Mouse (Mus musculus) liver, embryonic 15.5 days (tissue): ENCODE measurements around the gene Nrp1. TPM values are rescaled to one million over a fixed set of nuclear protein-coding genes. Genes with fewer than 3 reads are reported as not detected.

Experiments used
- ATAC-seq: fragments of 200-750 bp; cut with Nextera tagmentation; 2 replicates; pipeline ENCODE4 v1.8.0; 2017; ENCODE audit warnings: moderate number of reproducible peaks, mild to moderate bottlenecking, moderate library complexity; ENCODE audit not compliant: insufficient read depth
- H3K27ac ChIP-seq: fragments of 300-500 bp; sonication (generic); replicated peaks from 2 replicates; pipeline ENCODE4 v1.5.1; 2015; ENCODE audit warnings: mild to moderate bottlenecking, inconsistent platforms
- H3K27me3 ChIP-seq: fragments of 300-500 bp; sonication (generic); 2 replicates; pipeline ENCODE4 v1.6.1; 2015; ENCODE audit warnings: mild to moderate bottlenecking, inconsistent platforms
- H3K36me3 ChIP-seq: fragments of 300-500 bp; sonication (generic); replicated peaks from 2 replicates; pipeline ENCODE4 v1.6.1; 2015; ENCODE audit warnings: moderate library complexity, mild to moderate bottlenecking, inconsistent platforms
- H3K4me1 ChIP-seq: fragments of 300-500 bp; sonication (generic); replicated peaks from 2 replicates; pipeline ENCODE4 v1.6.1; 2015; ENCODE audit warnings: inconsistent platforms
- H3K4me2 ChIP-seq: fragments of 300-500 bp; sonication (generic); 2 replicates; pipeline ENCODE4 v1.6.1; 2015; ENCODE audit warnings: moderate library complexity, mild to moderate bottlenecking, inconsistent platforms
- H3K4me3 ChIP-seq: fragments of 300-500 bp; sonication (generic); replicated peaks from 2 replicates; pipeline ENCODE4 v1.5.1; 2015; ENCODE audit warnings: mild to moderate bottlenecking, inconsistent platforms
- H3K9ac ChIP-seq: fragments of 300-500 bp; sonication (generic); 2 replicates; pipeline ENCODE4 v1.6.1; 2015; ENCODE audit warnings: moderate library complexity, mild to moderate bottlenecking, inconsistent platforms
- H3K9me3 ChIP-seq: fragments of 300-500 bp; sonication (generic); replicated peaks from 2 replicates; pipeline ENCODE4 v1.6.1; 2016; ENCODE audit warnings: inconsistent platforms
- WGBS: fragments of 180-500 bp; shearing (Covaris S2); methylation state at CpG from one replicate; pipeline ENCODE4 v1.1.7; 2015; ENCODE audit warnings: mixed read lengths; ENCODE audit not compliant: insufficient replicate concordance; 5-methylcytosine and 5-hydroxymethylcytosine counted together
- polyA plus RNA-seq: library from polyadenylated mRNA; unstranded; fragments of >200 nt; fragmentation: Nextera tagmentation; extraction: Ambion mirVana; gene quantifications from 2 replicates; pipeline ENCODE4 v1.2.1, GENCODE M21; 2015

Gene Nrp1
- polyA plus RNA-seq, 1 experiment from 2014 or later: 11.2 TPM

- WGBS: 58% methylated on average over 6 of the region's 6 CpGs
- H3K27me3 ChIP-seq: no peaks in the 10 kb centered on the region
These were observed 12.6 kb downstream of the Nrp1 start for GRCm38 (mm10) chr8:128371026-128371425.

GRCm38 (mm10) chr8:128371789-128372188 lies 13.4 kb downstream of the Nrp1 start:
- Histone ChIP-seq H3K4me2 (no peak overlapping the region), H3K36me3 (no peaks in the 10 kb centered on the region), H3K27ac (no peak overlapping the region), H3K9ac (no peak overlapping the region), H3K9me3 (no peaks in the 10 kb centered on the region), H3K4me3 (no peak overlapping the region), H3K27me3 (no peaks in the 10 kb centered on the region), H3K4me1 (no peaks in the 10 kb centered on the region)
- 56% methylated on average over 3 of the region's 3 CpGs for WGBS
- no peak for ATAC-seq

More at GRCm38 (mm10) chr8:128371026-128371425, 12.6 kb downstream of the Nrp1 start:
- Histone ChIP-seq H3K9ac (no peak overlapping the region), H3K4me3 (no peak overlapping the region), H3K36me3 (no peaks in the 10 kb centered on the region), H3K4me1 (no peaks in the 10 kb centered on the region), H3K4me2 (no peak overlapping the region), H3K9me3 (no peaks in the 10 kb centered on the region), H3K27ac (no peak overlapping the region)
- ATAC-seq: no peak

DNA sequence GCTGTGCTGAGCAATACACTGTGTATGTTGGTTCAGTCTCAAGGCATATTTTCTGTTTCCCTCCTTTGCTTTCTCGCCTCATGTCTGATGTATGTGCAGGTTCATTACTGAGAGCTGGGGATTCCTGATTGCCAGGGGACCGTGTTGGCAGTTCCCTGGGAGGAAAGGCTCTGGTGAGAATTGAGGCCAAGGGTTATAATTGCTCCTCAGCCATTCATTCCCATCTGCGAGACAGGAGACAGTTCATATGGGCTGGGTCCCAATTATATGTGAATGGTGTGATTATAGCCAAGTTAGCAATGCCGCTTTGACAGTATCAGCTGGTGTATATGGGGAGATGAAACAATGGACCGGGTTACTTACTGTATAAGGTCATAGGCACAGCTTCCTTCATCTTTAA lies 14.3 kb downstream of the Nrp1 start:
- Histone ChIP-seq H3K4me3 (no peak overlapping the region), H3K9ac (no peak overlapping the region), H3K36me3 (no peaks in the 10 kb centered on the region), H3K9me3 (no peaks in the 10 kb centered on the region), H3K27ac (no peak overlapping the region), H3K4me1 (no peaks in the 10 kb centered on the region), H3K27me3 (no peaks in the 10 kb centered on the region), H3K4me2 (no peak overlapping the region)
- 66% methylated on average over 5 of the region's 5 CpGs for WGBS
- no peak for ATAC-seq

DNA sequence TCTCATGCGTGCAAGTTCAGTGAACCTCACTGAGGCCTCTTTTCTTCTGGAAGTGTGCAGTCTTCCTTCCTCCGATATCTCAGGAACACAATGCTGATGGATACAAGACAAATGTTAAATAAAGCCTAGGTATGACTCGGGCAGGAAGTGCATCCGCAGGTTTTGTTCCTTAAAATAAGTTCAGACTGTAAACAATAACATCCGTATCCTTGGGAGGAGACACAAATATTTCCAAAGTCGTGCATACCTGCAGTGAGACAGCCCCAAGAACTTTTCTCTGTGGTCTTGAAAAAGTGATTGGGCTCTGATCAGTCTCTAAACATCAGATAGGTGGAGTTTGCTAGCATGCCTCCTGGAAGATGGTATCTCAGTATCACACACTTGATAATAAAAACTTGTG lies 15.0 kb downstream of the Nrp1 start:
- Histone ChIP-seq H3K27me3 (no peaks in the 10 kb centered on the region), H3K4me1 (no peaks in the 10 kb centered on the region), H3K4me3 (no peak overlapping the region), H3K36me3 (no peaks in the 10 kb centered on the region), H3K4me2 (no peak overlapping the region), H3K9ac (no peak overlapping the region), H3K27ac (no peak overlapping the region), H3K9me3 (no peaks in the 10 kb centered on the region)
- ATAC-seq: no peak
- WGBS: 61% methylated on average over 6 of the region's 6 CpGs

DNA sequence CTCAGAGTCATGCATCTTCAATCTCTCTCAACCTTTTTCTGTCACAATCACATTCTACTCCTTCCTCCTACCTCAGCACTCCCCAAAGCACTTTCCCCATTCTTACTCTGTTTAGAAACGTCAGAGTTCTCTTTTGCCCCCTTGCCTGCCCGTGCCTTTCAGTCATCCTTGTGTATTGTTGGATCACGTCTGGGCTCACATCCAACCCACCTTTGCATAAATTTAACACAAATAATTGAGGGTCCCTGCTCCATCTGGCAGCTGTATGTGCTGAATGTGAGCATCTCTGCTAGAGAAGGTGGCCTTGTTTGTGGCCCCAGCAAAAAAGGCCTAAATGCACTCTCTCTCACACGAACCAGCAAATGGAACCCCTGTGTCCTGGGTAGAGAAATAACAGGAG lies 16.9 kb downstream of the Nrp1 start:
- no peak overlapping the region for H3K27ac ChIP-seq
- ATAC-seq: no peak
- no peak overlapping the region for H3K9ac ChIP-seq
- H3K4me3 ChIP-seq: no peak overlapping the region
- 40% methylated on average over 4 of the region's 4 CpGs for WGBS
- no peaks in the 10 kb centered on the region for H3K9me3 ChIP-seq
- no peaks in the 10 kb centered on the region for H3K36me3 ChIP-seq
- no peaks in the 10 kb centered on the region for H3K4me1 ChIP-seq
- H3K4me2 ChIP-seq: no peak overlapping the region
- no peaks in the 10 kb centered on the region for H3K27me3 ChIP-seq

DNA sequence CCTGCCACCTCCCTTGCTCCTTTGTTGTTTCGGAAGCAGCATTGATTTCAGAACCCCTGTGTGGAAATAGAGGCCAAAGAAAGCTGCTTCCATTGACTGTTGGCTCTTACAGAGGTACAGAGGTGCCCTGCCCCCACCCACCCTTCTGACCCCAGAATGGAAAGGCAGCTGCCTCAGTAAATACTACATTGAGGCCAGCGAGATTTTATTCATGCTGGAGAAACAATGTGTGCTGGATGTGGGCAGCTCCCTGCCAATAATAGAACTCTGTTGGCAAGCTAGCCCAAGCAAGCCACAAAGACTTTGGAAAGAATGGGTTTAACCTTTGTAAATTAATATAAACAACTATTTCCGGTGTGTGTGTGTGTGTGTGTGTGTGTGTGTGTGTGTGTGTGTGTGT lies 24.8 kb downstream of the Nrp1 start:
- ATAC-seq: no peak
- H3K4me2 ChIP-seq: no peak overlapping the region

GRCm38 (mm10) chr8:128384366-128384765 lies 26.0 kb downstream of the Nrp1 start:
- no peak overlapping the region for H3K9ac ChIP-seq
- ATAC-seq: no peak
- H3K4me3 ChIP-seq: no peak overlapping the region
- H3K27me3 ChIP-seq: no peaks in the 10 kb centered on the region
- no peaks in the 10 kb centered on the region for H3K36me3 ChIP-seq
- no peak overlapping the region for H3K27ac ChIP-seq
- no peaks in the 10 kb centered on the region for H3K9me3 ChIP-seq
- 55% methylated on average over 2 of the region's 2 CpGs for WGBS
- 0 out of 2 replicates have a peak, but pooled peaks cover 9% of the 10 kb centered on the region for H3K4me1 ChIP-seq
- H3K4me2 ChIP-seq: no peak overlapping the region

More for the DNA sequence above, 24.8 kb downstream of the Nrp1 start:
- no peak overlapping the region for H3K9ac ChIP-seq
- H3K4me3 ChIP-seq: no peak overlapping the region
- H3K4me1 ChIP-seq: 0 out of 2 replicates have a peak, but pooled peaks cover 9% of the 10 kb centered on the region
- WGBS: 41% methylated on average over 3 of the region's 3 CpGs
- H3K27ac ChIP-seq: no peak overlapping the region
- H3K9me3 ChIP-seq: no peaks in the 10 kb centered on the region
- no peaks in the 10 kb centered on the region for H3K36me3 ChIP-seq
- H3K27me3 ChIP-seq: no peaks in the 10 kb centered on the region

DNA sequence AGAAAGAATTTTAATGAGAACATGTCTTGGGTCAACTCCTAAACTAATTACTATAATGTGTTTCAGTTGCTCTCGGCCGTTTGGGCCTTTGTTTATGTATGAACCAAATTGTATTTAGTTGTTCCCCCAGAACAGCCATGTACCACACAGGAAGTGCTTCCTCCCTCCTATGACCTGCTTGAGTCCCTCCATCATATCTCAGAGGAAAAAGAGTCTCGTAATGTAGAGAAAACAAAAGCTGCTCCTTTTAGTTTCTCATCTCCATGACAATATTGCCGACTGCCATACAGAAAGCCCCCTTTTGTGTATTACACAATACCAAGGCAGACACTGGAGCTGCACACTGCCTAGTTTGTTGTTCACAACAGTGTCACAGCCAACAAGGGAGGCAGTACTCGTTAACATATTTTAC lies 26.5 kb downstream of the Nrp1 start:
- H3K4me1 ChIP-seq: 0 out of 2 replicates have a peak, but pooled peaks cover 9% of the 10 kb centered on the region
- H3K4me2 ChIP-seq: no peak overlapping the region
- H3K27me3 ChIP-seq: no peaks in the 10 kb centered on the region
- no peaks in the 10 kb centered on the region for H3K36me3 ChIP-seq
- H3K9me3 ChIP-seq: no peaks in the 10 kb centered on the region
- no peak overlapping the region for H3K27ac ChIP-seq
- H3K9ac ChIP-seq: no peak overlapping the region
- ATAC-seq: no peak
- H3K4me3 ChIP-seq: no peak overlapping the region
- 56% methylated on average over 5 of the region's 5 CpGs for WGBS

DNA sequence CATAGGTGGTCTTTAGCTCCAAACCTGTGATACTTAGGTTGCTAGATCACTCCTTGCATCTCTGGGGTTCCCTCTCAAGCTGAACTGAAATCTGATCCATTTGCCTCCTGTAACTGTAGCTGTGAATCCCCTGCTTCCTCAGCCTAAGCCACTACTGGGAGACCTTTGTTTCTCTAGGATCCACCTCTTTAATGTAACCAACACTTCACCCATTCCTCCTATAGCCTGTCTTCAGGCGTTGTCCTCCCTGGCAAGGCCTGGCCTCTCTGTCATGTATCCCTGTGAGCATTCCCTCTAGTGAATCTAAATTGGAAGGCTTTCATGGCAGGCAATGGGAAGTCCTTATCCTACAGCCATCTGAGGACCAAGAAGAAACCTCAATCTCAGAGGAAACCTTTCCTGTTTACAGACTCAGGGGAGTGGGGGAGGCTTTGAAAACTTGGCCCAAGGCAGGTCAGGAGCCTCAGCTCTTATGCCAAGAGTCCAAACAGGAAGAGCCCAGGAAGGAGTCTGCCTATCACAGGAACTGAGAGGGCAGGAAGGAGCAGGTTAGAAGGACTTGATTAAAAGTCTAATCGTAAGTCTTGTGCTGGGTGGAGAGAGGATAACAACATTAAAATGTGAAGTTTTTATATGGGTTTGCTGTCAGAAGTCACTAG lies 28.7 kb downstream of the Nrp1 start:
- Histone ChIP-seq H3K4me1 (0 out of 2 replicates have a peak, but pooled peaks cover 6% of the 10 kb centered on the region), H3K9ac (no peak overlapping the region), H3K9me3 (no peaks in the 10 kb centered on the region), H3K27me3 (no peaks in the 10 kb centered on the region), H3K36me3 (no peaks in the 10 kb centered on the region), H3K4me3 (no peak overlapping the region), H3K27ac (no peak overlapping the region), H3K4me2 (no peak overlapping the region)
- ATAC-seq: peak; percentile 45
- whole genome bisulfite sequencing: 37% methylated on average over 2 of the region's 2 CpGs

- no peaks in the 10 kb centered on the region for H3K9me3 ChIP-seq
- ATAC-seq: no peak
- no peaks in the 10 kb centered on the region for H3K4me1 ChIP-seq
- H3K9ac ChIP-seq: no peak overlapping the region
- H3K27me3 ChIP-seq: no peaks in the 10 kb centered on the region
- no peak overlapping the region for H3K27ac ChIP-seq
- no peaks in the 10 kb centered on the region for H3K36me3 ChIP-seq
- H3K4me2 ChIP-seq: no peak overlapping the region
- no peak overlapping the region for H3K4me3 ChIP-seq
These were observed 32.4 kb downstream of the Nrp1 start for GRCm38 (mm10) chr8:128390759-128391158.

- Histone ChIP-seq H3K36me3 (no peaks in the 10 kb centered on the region), H3K4me3 (no peak overlapping the region), H3K27ac (no peak overlapping the region), H3K4me2 (no peak overlapping the region), H3K27me3 (no peaks in the 10 kb centered on the region), H3K9me3 (no peaks in the 10 kb centered on the region), H3K9ac (no peak overlapping the region), H3K4me1 (no peaks in the 10 kb centered on the region)
- no peak for ATAC-seq
- WGBS: 32% methylated on average over 4 of the region's 4 CpGs
These were observed 32.9 kb downstream of the Nrp1 start for GRCm38 (mm10) chr8:128391182-128391760.
